Mouse (Mus musculus) spleen, adult 2 months (tissue): ENCODE data around the gene Ankrd27.

Experiments used
- CTCF ChIP-seq: fragments of 200-500 bp; IDR thresholded peaks from 2 replicates; pipeline ENCODE4 v1.5.1; 2011; ENCODE audit warnings: mild to moderate bottlenecking, inconsistent platforms; ENCODE audit not compliant: insufficient read depth, insufficient read length, insufficient replicate concordance; ENCODE audit errors: extremely low read depth
- POLR2A ChIP-seq: fragments of 200-500 bp; IDR thresholded peaks from 2 replicates; pipeline ENCODE4 v1.6.1; 2011; ENCODE audit warnings: low read depth, low read length, inconsistent platforms

DNA sequence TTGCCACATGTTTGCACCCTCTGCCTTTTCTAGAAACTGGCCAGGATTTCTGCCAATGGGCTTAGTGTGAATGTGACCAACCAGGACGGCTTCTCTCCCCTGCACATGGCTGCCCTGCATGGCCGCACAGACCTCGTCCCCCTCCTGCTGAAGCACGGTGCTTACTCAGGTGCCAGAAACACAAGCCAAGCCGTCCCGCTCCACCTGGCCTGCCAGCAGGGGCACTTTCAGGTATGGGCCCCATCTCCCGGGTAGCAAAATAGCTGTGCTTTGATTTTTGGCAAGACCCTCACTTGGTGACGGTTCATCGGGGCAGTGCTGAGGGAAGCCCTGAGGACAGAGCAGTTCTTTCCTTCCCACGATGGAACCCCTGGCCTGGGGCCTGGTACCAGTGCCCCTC lies 41.3 kb downstream of the Ankrd27 start:
- TF ChIP-seq POLR2A (no peak), CTCF (no peak)
